Mouse (Mus musculus): Measurements from ENCODE around the gene Sowahd.

The Sowahd gene

DNA sequence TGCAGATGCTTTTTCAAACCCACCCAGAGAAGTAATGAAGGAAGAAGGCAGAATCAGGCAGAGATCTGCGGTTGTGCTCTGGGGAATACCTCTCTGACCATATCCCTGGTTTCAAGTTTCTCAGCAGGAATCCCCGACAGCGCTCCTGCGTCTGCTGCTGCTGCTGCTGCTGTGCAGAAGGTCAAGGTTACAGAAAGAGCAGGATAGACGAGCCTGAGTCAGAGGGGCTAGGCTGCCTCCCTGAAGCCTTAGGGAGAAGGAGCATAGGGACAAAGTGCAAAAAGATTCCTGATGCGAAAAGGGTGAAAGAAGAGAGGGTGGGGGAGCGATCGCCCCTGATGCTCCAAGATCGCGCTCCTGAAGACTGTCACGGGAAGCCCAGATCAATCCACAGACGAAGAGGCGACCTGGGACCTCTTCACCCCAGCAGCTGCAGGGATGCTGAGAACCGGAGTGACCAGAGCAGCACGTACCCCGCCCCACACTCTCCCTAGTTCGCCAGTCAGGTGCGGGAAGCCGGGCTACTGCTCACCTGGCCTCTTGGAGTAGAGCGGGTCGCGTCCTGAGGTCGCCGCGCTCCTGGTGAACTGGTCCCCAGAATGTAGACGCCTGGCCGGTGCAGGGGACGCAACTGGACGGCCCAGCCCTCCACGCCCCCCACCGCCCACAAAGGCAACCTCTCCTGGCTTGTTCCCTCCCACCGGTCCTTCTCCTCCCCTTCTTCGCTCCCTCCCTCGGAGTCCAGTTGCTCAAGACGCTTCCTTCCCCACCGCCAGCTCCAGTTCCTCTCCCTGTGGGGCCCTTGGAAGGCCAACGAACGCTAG is at the start of gene Sowahd:
Gene Sowahd (plus strand): TSS at position 780 of the 824 bp plus-strand sequence.
- Histone ChIP-seq H3K27me3 (ENCODE audit: control insufficient read depth, insufficient read depth, low read length, poor library complexity, severe bottlenecking) (no peaks in the 10 kb centered on the region), H3K36me3 (ENCODE audit: control insufficient read depth, insufficient read depth, low read length, poor library complexity, severe bottlenecking) (no peaks in the 10 kb centered on the region)
- no peak for DNase-seq (ENCODE audit: low read depth, low spot score)

GRCm38 (mm10) chrX:37013870-37014269 is 34.8 kb upstream of the Sowahd start:
- no peak for DNase-seq (ENCODE audit: low read depth, low spot score)
- no peaks in the 10 kb centered on the region for H3K36me3 ChIP-seq (ENCODE audit: control insufficient read depth, insufficient read depth, low read length, poor library complexity, severe bottlenecking)
- H3K27me3 ChIP-seq (ENCODE audit: control insufficient read depth, insufficient read depth, low read length, poor library complexity, severe bottlenecking): no peaks in the 10 kb centered on the region

DNA sequence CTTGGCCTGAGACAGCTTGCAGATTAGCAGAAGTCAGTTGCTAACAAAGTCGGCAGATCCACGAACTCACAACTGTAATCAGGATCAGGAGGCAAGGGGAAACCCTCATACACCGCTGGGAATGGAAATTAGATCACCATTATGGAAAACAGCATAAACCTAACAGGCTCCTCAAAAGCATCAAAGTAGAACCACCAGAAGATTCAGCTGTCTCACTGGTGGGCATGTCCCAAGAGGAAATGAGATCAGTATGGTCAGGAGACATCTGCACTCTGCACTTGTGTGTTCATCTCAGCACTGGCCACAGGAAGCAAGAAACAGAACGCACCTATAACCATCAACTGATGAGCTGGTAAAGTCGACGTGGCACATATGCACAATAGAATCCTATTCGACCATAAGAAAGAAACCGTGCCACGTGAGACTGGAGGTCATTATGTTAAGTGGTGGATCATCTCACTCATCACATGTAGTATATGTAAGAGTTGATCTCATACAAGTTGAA is 30.4 kb upstream of the Sowahd start:
- Histone ChIP-seq H3K27me3 (ENCODE audit: control insufficient read depth, insufficient read depth, low read length, poor library complexity, severe bottlenecking) (no peaks in the 10 kb centered on the region), H3K36me3 (ENCODE audit: control insufficient read depth, insufficient read depth, low read length, poor library complexity, severe bottlenecking) (no peaks in the 10 kb centered on the region)
- DNase-seq (ENCODE audit: low read depth, low spot score): no peak

- Histone ChIP-seq H3K27me3 (ENCODE audit: control insufficient read depth, insufficient read depth, low read length, poor library complexity, severe bottlenecking) (no peaks in the 10 kb centered on the region), H3K36me3 (ENCODE audit: control insufficient read depth, insufficient read depth, low read length, poor library complexity, severe bottlenecking) (no peaks in the 10 kb centered on the region)
- peak; percentile 58 for DNase-seq (ENCODE audit: low read depth, low spot score)
Observed at GRCm38 (mm10) chrX:37019045-37019444, 29.6 kb upstream of the Sowahd start.

DNA sequence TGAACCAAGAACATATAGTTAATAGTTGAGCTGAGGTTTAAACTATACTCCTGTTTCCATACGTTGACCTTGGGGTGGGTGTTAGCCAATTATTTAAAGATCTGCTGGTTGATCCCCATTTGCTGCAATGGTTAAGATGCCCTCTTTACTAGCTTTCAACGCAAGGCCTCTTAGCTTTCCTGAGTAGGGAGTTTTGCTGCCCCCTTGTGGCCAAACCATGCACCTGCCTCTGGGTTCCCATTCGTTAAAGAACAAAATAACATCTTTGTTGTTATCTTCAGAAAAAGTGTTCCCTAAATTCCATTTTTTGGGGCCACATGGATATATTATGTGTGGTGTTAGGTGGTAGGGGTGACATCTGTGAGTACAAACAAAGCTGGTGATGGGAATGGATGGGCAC is 26.0 kb upstream of the Sowahd start:
- Histone ChIP-seq H3K27me3 (ENCODE audit: control insufficient read depth, insufficient read depth, low read length, poor library complexity, severe bottlenecking) (no peaks in the 10 kb centered on the region), H3K36me3 (ENCODE audit: control insufficient read depth, insufficient read depth, low read length, poor library complexity, severe bottlenecking) (no peaks in the 10 kb centered on the region)
- peak; percentile 78 for DNase-seq (ENCODE audit: low read depth, low spot score)

GRCm38 (mm10) chrX:37023652-37024309 is 24.9 kb upstream of the Sowahd start:
- no peak for DNase-seq (ENCODE audit: low read depth, low spot score)
- H3K27me3 ChIP-seq (ENCODE audit: control insufficient read depth, insufficient read depth, low read length, poor library complexity, severe bottlenecking): no peaks in the 10 kb centered on the region

DNA sequence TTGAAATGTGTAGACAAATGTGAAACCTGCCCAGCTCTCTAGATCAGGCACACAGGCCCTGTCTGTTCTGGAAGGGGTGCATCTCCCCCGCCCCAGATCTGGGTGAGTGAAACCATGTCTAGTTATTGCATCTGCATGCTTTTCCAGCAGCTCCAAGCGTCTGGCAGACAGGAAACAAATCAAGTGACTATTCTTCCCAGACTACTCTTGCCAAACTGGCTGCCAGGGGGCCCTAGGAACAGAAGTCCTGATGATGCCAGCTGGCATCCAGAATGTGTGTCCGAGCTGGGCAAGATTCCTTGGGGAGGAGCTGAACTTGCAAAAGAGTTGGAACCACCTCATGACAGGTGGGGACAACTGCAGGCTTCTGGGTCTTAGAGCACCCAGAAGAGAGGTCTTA is 20.3 kb upstream of the Sowahd start:
- no peaks in the 10 kb centered on the region for H3K36me3 ChIP-seq (ENCODE audit: control insufficient read depth, insufficient read depth, low read length, poor library complexity, severe bottlenecking)
- no peak for DNase-seq (ENCODE audit: low read depth, low spot score)

More at GRCm38 (mm10) chrX:37023652-37024309, 24.9 kb upstream of the Sowahd start:
- no peaks in the 10 kb centered on the region for H3K36me3 ChIP-seq (ENCODE audit: control insufficient read depth, insufficient read depth, low read length, poor library complexity, severe bottlenecking)

DNA sequence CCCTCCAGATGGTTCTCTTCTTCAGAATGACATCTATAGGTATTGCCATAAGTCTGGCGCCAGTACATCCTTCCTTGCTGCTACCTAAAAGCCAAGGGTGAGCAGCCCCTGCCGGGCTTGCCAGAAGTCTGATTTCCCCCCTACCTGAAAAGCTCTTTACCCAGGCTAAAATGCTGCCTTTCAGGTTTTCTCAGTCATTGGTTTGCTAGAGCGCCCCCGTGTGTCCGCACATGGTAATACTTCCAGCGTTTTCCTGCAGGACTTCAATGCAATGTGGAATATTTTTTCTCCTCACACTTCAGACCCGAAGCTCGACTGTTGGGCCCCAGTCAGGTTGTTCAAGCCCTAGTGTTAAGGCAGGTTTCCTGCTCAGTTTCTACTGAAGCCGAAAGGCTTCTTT is 5.9 kb upstream of the Sowahd start:
- peak; percentile 63 for DNase-seq (ENCODE audit: low read depth, low spot score)
- H3K27me3 ChIP-seq (ENCODE audit: control insufficient read depth, insufficient read depth, low read length, poor library complexity, severe bottlenecking): no peaks in the 10 kb centered on the region

More for the DNA sequence above, 20.3 kb upstream of the Sowahd start:
- H3K27me3 ChIP-seq (ENCODE audit: control insufficient read depth, insufficient read depth, low read length, poor library complexity, severe bottlenecking): no peaks in the 10 kb centered on the region

GRCm38 (mm10) chrX:37048890-37049823 is 512 bp downstream of the Sowahd start:
- no peaks in the 10 kb centered on the region for H3K27me3 ChIP-seq (ENCODE audit: control insufficient read depth, insufficient read depth, low read length, poor library complexity, severe bottlenecking)
- no peaks in the 10 kb centered on the region for H3K36me3 ChIP-seq (ENCODE audit: control insufficient read depth, insufficient read depth, low read length, poor library complexity, severe bottlenecking)
- DNase-seq (ENCODE audit: low read depth, low spot score): peak; percentile 6

More for the DNA sequence above, 5.9 kb upstream of the Sowahd start:
- no peaks in the 10 kb centered on the region for H3K36me3 ChIP-seq (ENCODE audit: control insufficient read depth, insufficient read depth, low read length, poor library complexity, severe bottlenecking)

DNA sequence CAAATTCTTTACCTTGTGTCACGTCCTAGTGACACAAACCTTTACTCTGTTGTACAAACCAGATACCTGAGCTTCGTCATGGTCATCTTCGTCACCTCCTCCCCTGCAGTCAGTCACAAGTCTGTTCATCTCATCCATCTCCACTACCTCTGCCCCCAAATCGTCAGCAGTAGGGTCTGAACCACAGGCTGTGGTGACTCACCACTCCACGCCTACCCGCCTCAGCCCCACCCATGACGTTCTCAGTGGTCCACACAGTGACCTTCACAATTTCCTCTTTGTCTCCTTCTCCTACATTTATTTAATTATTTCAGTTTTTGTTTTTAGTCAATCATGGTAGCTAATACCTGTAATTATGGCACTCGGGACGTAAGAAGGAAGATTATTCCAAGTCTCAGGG is 15.3 kb downstream of the Sowahd start:
- no peak for DNase-seq (ENCODE audit: low read depth, low spot score)
- no peaks in the 10 kb centered on the region for H3K27me3 ChIP-seq (ENCODE audit: control insufficient read depth, insufficient read depth, low read length, poor library complexity, severe bottlenecking)
- H3K36me3 ChIP-seq (ENCODE audit: control insufficient read depth, insufficient read depth, low read length, poor library complexity, severe bottlenecking): no peaks in the 10 kb centered on the region

- no peaks in the 10 kb centered on the region for H3K27me3 ChIP-seq (ENCODE audit: control insufficient read depth, insufficient read depth, low read length, poor library complexity, severe bottlenecking)
- no peaks in the 10 kb centered on the region for H3K36me3 ChIP-seq (ENCODE audit: control insufficient read depth, insufficient read depth, low read length, poor library complexity, severe bottlenecking)
- no peak for DNase-seq (ENCODE audit: low read depth, low spot score)
Observed at GRCm38 (mm10) chrX:37067299-37067698, 18.7 kb downstream of the Sowahd start.

DNA sequence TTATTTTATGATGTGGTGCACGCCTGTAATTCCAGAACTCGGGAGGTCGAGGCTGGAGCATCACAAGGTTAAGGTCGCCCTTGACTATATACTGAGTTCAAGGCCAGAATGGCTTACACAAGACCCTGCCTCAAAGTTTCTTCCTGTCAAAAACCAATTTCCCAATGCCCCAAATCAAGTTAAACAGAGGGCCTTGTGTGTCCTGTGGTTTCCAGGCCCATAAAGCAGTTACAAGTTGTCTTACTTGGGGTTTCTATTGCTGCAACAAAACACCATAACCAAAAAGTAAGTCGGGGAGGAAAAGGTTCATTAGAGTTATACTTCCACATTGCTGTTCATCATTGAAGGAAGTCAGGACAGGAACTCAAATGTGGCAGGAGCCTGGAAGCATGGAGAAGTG is 20.1 kb downstream of the Sowahd start:
- Histone ChIP-seq H3K36me3 (ENCODE audit: control insufficient read depth, insufficient read depth, low read length, poor library complexity, severe bottlenecking) (no peaks in the 10 kb centered on the region), H3K27me3 (ENCODE audit: control insufficient read depth, insufficient read depth, low read length, poor library complexity, severe bottlenecking) (no peaks in the 10 kb centered on the region)
- DNase-seq (ENCODE audit: low read depth, low spot score): no peak

- peak; percentile 72 for DNase-seq (ENCODE audit: low read depth, low spot score)
- H3K27me3 ChIP-seq (ENCODE audit: control insufficient read depth, insufficient read depth, low read length, poor library complexity, severe bottlenecking): no peaks in the 10 kb centered on the region
- H3K36me3 ChIP-seq (ENCODE audit: control insufficient read depth, insufficient read depth, low read length, poor library complexity, severe bottlenecking): no peaks in the 10 kb centered on the region
Observed at GRCm38 (mm10) chrX:37074262-37074892, 25.7 kb downstream of the Sowahd start.

DNA sequence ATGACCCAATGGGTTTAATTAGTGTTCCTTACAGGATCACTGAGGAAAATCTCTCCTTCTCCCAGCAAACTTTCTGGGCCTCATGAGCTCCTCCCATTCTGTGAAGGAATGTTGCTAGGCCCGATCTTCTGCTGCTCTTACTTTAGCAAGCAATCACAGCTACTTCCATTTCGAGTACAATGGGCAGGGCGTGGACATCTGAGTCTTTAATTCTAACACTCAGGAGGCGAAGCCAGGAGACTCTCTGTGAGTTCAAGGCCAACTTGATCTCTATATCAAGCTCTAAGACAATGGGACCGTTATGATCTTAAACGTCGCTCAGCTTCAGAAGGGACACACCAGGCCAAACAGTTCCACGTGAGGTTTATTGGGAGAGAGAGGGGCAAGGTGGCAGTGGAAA is 28.0 kb downstream of the Sowahd start:
- no peak for DNase-seq (ENCODE audit: low read depth, low spot score)
- Histone ChIP-seq H3K27me3 (ENCODE audit: control insufficient read depth, insufficient read depth, low read length, poor library complexity, severe bottlenecking) (no peaks in the 10 kb centered on the region), H3K36me3 (ENCODE audit: control insufficient read depth, insufficient read depth, low read length, poor library complexity, severe bottlenecking) (no peaks in the 10 kb centered on the region)
